Mouse (Mus musculus): ENCODE data around the gene Ptgis.

- no peak for TF ChIP-seq POLR2A (IDR thresholded peaks at IDR 0.05; ENCODE audit: control insufficient read depth, low read depth, low read length)
- no peak for TF ChIP-seq CTCF (IDR thresholded peaks at IDR 0.05; ENCODE audit: control insufficient read depth, insufficient read depth, insufficient replicate concordance, low read depth, low read length)
Observed at GRCm38 (mm10) chr2:167188315-167189207, 51.8 kb downstream of the Ptgis start.

Data from testis, adult 2 months (tissue).